Mouse (Mus musculus): ENCODE data around the gene Cdpf1.

GRCm38 (mm10) chr15:85826676-85827075 lies 15.2 kb upstream of the Cdpf1 start:
- no peak for TF ChIP-seq POLR2A (IDR thresholded peaks at IDR 0.05; ENCODE audit: low read depth, low read length)
- no peak for TF ChIP-seq SMC3 (IDR thresholded peaks at IDR 0.05; ENCODE audit: low read depth, low read length)
- TF ChIP-seq RCOR1 (conservative IDR thresholded peaks at IDR 0.05; ENCODE audit: low read depth, low read length) = no peak
- TF ChIP-seq ETS1 (conservative IDR thresholded peaks at IDR 0.05; ENCODE audit: low read depth, low read length) = no peak
- no peak for TF ChIP-seq EP300 (IDR thresholded peaks at IDR 0.05; ENCODE audit: low read length)
- no peak for TF ChIP-seq CTCF (conservative IDR thresholded peaks at IDR 0.05 in 1 of 2, IDR thresholded peaks at IDR 0.05 in 1 of 2; ENCODE audit: low read depth in 2 of 2, low read length in 2 of 2)
- TF ChIP-seq ZNF384 (IDR thresholded peaks at IDR 0.05; ENCODE audit: low read depth, low read length) = no peak
- no peak for TF ChIP-seq ELF1 (IDR thresholded peaks at IDR 0.05; ENCODE audit: low read depth, low read length)

All from CH12.LX (cell line).